Mouse (Mus musculus) MEL-GATA-1-ER (cell line): ENCODE results near the gene Aldh8a1.

Experiments
- DNase-seq: peaks from one replicate; pipeline ENCODE4 v3.0.0-alpha.2; 2012; ENCODE audit warnings: low read depth; ENCODE audit errors: extremely low read depth

The Aldh8a1 gene

DNA sequence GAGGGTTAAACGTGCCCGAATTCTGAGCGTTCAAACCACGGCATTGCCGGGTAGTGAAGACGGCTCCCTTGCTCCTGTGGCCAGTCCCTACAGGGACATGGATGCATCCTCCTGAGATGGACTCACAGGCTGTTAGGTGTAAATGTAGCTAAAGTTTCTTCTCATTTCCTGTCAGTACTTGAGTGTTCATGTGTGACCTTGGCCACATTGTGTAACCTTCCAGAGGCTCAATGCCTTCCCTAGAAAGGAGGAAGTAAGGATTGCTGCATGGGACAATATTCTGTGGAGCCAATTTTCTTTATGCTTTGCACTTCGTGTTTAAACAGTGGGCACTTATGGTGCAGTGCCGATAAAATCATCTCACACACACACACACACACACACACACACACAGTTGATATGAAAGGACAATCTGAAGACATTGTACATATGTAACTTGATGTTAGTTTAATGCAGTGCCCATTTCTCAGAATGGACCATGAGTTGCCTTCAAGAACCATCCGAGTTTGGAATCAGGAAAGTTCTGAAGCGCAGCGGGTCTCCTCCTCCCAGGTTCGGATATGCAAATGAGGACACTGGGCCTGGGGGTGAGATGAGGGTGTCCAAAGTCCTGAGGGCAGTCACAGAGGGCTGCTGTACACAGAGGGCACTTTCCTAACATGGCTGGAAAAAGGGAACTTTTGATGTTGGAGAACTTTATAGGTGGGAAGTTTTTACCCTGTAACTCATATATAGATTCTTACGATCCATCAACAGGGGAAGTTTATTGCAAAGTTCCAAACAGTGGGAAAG lies at the start of gene Aldh8a1:
Gene Aldh8a1, plus strand, starts transcription at position 610 of the 792 bp plus-strand sequence.
- DNase-seq = no peak

DNA sequence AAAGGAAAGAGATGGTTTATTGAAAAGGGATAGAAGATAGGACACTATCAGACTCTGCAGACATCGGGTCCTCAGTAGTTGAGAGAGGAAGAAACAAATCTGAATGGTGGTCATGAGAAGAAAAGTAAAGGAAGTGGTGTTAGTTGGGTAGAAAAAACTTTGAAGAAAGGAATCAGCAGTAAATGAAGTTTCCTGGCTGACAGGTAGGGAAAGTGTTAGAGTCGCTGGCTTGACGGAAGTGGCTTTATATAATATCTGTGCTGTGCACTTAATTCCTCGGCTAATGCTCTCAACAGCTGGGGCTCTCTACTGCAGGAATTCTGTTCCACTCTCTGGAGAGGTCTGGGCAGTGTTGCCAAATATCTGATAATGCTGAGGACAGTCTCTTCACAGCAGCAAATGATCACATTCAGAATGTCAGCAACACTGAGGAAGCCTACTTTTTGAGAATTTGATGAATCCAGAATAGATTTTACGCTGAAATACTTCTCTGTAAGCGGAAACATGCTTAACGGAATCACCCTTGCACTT lies 49.4 kb upstream of the Aldh8a1 start:
- DNase-seq = no peak

DNA sequence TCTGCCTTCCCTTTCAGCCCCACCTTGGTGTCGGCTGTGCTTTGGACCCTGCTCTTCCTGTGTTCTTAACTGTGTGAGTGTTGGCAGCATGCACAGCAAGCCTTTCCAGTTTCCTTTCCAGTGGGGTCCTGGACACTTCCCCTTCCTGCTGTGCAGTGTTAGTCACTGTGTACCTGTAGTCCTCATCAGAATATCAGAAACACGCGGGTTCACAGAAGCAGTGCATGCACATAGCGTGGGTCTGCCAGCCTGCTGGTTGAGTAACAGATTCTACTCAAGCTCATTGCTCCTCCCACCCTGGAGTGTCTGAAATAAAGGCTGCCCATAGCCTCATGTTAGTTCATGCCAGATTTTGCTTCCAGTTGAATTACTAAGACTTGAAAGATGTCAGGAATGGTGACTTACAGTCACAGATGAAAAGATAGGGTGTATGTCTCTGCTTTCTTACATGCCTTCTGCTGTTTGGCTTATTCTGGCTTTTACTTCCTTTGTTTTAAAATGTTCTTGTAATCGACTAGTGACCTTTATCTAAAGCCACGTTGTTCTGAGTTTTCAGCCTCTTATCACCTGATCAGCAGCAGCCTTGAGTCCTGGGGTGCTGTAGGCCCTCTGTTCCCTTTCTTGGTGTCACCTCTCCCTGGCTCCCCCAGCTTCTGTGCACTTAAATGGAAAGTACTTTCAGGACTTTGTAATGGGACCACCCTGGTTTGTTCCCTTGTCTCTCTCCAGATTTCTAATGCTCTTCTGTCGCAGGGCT lies 42.6 kb upstream of the Aldh8a1 start:
- peak; percentile 15 for DNase-seq

DNA sequence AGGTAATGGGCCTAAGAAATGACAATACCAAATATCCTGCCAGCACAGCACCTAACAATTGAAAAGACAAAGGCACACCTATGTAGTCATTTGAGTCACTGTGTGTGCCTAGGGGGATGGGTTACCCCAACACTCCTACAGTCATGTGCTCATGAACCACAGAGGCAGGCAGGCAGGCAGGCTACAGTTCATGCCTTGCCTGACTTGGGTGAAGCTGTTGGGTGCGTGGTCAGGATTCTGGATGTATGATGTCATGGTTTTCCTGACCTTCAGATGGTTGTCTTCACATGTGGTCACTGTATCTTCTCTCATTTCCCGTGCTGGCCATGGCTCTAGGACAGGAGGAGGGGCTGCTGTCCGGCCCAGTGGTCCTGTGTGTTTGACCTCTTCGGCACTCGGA lies 41.6 kb upstream of the Aldh8a1 start:
- DNase-seq = no peak

DNA sequence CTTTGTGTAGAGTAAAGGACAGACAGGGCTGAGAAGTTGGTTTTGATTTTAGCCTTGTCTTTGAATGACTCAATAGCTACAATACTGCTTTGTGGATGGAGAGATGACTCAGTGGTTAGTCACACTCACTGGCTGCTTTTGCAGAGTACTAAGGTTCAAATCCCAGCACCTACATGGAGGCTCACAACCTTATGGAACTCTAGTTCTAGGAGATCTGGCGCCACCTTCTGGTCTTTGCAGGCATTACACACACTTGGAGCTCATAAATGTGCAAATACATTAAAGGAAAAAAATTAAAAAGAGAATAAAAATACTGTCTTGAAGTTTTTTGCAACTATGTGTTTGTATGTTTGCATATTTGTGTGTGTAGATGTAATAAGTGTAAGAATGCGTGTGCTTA lies 39.9 kb upstream of the Aldh8a1 start:
- peak; percentile 17 for DNase-seq

DNA sequence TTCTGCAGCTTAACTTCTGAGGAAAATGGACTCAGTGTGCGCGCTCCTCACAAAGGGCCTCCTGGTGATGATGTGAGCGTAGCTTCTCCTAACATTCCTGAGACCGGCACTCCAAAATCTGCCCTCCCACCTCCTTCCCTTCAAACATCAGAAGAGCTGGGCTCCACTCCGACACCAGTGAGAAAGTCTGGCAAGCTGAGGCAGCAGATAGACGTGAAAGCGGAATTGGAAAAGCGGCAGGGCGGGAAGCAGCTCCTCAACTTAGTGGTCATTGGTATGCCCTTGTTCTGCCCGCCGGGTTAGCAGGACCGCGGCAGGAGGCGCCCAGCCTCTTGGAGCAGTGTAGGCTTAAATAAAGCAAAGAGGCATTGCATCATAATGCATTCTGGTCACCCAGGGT lies 35.4 kb upstream of the Aldh8a1 start:
- no peak for DNase-seq

DNA sequence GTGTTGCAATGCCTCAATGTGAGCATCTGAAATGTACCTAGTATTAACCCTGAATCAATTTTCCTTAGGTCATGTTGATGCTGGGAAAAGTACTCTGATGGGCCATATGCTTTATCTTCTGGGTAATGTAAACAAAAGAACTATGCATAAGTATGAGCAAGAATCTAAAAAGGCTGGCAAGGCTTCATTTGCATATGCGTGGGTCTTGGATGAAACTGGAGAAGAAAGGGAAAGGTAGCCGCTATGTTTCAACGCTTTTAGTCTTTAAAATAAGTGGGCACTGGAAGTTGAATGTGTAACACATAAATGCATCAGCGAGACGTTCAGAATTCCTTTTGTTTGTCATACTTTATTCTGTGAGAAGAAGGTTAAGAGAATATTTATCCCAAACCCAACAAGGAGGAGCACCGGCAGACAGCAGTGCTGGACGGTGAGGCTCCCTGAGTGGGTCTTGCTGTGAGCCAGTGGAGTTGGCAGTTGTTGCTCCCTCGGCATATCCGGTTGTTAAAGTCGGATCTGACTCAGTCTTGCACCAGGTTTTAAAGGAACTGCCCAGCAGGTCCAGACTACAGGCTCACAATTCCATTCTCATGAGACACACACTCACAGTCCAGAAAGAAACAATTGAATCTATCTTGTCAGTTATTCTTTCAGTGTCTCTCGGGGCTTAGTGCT lies 34.6 kb upstream of the Aldh8a1 start:
- DNase-seq = no peak

DNA sequence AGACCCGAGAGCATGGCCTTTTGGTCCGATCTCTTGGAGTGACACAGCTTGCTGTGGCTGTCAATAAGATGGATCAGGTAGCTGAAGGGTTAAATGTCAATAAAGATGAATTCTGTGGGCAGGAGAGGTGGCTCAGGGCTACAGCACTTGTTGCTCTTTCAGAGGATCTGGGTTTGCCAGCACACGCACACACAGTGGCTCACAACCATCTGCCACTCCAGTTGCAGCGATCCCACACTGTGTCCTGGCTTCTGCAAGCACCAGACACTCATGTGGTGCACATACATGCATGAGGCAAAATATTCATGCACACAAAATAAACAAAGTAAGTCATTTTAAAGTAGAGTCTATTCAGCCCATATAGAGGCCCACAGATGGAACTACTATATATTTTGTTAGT lies 29.8 kb upstream of the Aldh8a1 start:
- DNase-seq = no peak

DNA sequence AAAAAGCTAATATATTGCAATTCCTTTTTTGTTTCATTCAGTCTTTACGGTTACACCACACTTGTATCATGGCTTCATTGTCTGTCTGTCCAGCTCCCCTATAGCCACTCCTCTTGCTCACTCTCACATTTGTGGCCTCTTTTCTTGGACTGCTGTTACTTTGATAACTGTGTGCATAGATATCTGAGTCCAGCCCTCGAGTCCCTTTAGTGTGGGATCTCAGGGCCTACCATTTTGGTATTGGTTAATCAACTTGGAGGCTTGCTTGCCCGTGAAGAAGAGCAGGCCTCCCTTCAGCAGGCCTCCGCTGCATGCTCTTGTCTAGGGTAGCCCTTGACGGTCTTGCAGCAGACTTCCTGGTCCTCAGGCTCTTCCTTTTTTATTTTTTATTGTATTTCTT lies 27.6 kb upstream of the Aldh8a1 start:
- DNase-seq = no peak

DNA sequence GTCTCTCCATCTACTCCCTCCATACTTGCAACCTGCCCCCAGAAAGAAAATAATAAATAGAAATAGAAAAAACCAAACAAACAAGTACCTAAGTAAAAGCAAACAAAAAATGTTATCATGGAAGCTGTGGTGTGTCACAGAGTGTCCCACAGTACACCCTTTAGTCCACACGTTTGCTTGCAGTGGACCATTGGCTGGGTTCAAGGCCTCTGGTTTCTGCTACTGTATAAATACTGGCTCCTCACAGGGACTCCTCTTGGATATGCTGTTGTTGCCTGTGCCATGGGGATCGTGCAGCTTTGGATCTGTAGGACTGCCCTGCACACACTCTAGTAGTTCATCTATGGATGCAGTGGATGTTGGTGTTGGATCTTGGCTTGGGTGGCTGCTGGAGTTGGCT lies 27.1 kb upstream of the Aldh8a1 start:
- DNase-seq = no peak

DNA sequence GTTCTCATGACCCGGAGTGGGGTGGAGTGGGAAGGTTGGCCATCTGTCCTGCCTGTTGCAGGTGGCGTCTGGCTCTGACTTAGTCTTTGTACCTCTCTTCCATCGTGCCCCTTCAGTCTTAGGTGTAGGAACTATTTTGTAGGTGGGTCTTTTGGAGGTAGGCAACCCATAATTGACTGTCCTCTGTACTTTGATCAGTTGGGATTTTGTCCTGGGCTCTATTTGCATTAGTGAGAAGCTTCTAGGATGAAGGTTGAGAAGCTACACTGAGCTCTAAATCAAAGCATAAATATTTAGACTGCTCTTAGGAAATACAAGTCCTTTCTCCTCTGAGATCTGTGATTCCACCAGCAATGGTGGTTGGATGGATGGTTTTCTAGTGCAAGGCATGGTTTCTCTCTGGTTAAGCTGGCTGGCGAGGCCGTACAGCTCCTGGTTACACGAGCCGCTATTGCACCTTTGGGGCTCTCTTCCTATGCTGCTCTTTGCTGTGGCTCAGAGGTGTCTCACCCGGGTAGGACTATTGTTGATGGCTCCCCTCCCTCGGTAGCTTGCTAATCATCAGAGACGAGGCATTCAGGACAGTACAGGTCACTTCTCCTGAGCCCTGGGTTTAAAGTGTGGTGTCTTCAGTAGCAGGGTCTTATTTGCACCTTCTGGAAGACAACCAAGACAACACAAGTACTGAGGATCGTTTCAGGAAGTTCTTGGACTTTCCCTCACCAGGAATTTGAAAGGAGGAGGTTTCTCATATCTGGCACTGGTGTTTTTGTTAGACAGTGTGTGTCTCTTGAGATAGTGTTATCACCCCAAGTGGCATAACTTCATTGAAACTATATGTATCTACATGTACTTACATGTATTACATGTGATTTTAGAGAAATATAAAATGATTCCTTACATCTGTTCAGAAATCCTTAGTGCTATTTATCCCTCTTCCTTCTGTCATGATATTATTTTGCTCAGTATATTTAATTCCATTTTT lies 26.3 kb upstream of the Aldh8a1 start:
- DNase-seq = no peak

DNA sequence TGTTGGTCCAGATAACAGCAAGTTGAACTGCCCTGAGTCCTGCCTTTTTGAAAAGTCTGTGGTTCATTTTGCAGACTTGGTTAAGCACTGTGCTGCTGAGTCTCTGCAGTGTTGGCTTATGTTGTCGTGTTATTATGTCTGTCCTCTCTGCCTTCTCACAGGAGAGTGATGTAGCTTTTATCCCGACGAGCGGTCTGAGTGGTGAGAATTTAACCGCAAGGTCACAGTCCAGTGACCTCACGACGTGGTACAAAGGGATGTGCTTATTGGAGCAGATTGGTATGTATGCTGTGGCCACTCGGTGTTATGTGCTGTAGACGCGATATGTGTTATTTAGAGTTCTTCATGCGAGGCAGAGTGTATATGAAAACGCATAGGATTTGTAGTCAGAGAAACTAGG lies 25.3 kb upstream of the Aldh8a1 start:
- DNase-seq = no peak

DNA sequence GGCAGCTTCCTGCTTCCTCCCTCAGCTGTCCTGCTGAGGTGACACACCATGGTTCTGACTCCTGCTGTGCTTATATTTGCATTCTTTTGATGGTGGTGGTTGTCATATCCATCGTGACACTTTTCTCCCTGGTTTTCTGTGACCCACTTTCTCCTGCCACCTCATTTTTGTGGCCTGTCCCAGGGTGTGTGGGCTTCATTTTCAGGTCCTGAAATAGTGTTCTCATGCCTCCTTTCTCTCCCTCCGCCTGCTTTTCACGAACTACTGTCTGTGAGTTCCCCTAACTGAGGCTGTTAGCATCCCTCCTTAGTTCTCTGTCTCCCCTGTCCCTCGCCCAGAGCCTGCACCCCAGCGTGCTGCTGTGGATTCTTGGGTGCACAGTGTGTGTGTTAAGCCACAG lies 23.2 kb upstream of the Aldh8a1 start:
- no peak for DNase-seq

DNA sequence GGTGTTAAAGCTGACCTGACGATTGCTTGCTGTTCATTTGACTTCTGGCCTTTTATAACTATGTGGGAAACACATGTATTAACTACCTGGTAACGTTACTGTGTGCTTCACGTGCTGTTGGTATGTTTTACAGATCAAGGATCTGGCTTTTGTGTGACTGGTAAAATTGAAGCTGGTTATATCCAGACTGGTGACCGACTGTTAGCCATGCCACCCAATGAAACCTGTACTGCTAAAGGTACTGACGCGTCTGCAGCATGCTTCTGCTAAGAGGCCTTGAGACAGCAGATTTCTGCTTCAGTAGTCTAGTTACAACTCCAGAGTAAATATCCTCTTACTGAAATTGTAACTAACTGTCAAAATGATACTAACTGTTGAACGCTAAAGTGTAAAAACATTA lies 22.6 kb upstream of the Aldh8a1 start:
- no peak for DNase-seq

DNA sequence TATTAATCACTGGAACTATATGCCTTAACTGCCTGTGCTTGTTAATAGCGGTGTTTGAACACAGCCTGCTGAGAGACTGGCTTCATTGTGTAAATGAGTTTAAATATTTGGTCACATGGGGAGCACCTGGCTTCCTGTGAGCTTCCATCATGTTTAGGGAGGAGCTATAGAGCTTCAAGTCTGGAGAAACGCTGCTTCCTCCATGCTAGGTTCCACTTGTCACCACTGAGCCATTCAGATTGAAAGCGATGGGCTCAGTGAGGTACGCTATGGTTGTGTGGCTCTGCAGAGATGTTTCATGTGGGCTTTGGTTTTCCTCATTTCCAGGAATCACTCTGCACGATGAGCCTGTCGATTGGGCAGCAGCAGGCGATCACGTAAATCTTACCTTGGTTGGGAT lies 19.1 kb upstream of the Aldh8a1 start:
- no peak for DNase-seq

DNA sequence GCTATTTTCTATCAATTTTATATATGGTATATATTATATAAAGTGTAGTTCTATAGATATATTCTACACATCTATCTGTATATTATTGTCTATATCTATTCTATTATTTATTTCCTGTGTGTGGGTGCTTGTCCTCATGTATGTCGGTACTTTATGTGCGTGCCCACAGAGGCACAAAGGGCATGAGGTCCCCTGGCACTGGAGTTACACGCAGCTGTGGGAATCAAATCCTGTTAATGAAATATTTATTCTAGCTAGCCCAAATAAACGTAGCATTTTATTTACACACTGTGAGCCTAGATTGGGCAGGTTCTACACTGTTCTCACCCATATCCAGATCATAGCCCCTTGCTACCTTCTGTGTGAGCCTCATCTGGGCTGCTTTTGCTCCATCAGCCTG lies 18.0 kb upstream of the Aldh8a1 start:
- no peak for DNase-seq

DNA sequence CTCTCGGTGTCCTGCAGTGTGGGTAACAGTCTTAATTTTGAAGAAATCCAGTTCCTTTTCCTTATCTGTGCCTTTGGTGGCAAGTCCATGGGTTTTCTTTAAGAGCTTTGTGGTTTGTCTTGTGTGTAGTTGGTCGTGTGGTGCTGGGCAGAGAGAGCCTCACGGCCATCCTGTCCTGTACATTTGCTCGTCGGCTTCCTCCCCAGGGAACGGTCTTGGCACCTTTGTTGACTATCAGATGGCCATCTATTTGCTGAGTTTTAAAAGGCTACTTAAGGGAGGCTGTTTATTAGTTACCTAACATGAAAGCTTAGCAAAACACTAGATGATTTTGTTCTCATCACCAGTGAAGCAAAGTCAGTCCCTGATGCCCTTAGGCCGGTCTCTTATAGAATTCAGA lies 15.2 kb upstream of the Aldh8a1 start:
- no peak for DNase-seq

DNA sequence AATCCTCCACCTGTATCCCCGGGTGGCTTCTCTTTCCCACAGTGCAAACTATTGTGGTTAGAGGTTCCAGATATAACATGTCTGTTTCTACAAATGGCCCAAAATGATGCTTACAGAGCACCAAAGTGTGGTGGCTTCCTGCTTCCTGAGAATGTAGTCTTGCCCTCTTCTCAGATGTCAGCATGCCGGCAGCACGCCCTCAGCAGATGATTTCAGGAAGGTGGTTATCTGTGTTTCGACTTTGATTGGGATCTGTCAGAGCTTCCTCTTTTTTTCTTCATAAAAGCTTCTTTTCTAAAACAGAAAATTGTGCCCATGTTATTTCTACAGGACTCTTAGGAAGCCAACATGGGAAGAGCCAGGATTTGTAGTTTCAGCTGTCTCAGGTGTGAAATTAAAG lies 13.8 kb upstream of the Aldh8a1 start:
- DNase-seq = no peak

DNA sequence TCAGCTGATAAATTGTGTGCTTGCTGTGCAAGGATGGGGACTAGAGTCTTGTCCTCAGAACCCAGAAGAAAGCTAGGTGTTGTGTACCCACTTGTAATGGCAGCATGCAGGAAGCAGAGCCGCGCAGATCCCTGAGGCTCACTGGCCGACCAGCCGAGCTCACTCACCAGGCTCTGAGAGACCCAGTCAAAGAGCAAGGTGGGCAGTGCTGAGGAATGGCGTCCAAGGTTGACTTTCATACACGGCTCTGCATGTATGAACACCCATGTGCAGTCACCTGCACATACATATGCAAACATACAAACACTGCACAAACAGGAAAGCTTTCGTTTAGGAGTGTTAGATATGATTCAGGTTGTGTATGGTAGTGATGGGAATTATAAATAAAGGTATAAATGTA lies 12.1 kb upstream of the Aldh8a1 start:
- no peak for DNase-seq

DNA sequence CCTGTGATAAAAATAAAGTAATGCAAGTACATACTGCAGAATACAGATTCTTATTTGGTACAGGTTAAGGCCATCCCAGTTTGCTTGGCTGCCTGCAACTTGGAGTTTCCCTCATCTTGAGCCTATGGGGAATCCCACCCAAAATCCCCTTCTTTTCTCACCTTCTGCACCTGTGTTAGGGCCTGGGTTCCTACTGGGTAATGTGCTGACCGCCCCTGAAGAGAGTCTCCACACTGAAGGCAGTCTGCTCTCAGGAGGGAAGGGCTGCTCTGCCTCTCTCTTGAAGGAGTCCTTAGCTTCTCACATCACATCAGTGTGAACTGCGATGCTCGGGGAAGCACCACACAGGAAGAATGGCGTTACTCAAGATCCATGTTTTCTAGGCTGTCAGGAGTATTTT lies 11.2 kb upstream of the Aldh8a1 start:
- DNase-seq = no peak

DNA sequence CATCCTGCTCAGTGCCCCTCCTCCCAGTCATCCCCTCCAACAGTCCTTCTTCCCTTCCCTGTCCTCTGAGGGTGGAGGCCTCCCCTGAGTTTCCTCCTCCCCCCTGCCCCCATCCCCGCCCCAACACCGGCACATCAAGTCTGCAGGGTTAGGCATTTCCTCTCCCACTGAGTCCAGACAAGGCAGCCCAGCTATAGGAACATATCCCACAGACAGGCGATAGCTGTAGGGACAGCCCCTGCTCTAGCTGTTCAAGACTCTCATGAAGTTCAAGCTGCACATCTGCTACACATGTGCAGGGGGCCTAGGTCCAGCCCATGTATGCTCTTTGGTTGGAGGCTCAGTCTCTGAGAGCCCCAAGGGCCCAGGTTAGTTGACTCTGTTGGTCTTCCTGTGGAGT lies 10.6 kb upstream of the Aldh8a1 start:
- no peak for DNase-seq
